Mouse (Mus musculus): ENCODE data around the gene Wipf3. TPM values are rescaled to one million over a fixed set of nuclear protein-coding genes. Genes with fewer than 3 reads are reported as not detected.

Gene Wipf3
- polyA plus RNA-seq, 1 experiment from 2014 or later: 1.9 TPM

DNA sequence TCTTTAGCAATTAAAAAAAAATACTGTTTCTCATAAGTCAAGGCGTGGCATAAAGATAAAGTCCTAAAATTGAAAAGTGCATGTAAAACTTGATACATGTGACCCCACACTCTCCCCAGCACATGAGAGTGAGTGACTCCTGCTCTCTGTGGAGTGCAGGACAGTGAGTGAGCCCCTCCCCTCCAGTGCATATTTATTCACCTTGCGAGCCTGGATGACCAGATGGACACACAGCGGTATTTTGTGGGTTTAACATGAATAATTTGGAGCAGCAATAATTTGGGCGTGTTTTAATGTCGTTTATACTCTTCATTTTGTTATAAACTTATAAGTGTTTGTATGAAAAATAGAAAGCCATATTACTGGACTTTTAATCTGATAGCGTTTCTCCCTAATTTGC lies 11.3 kb downstream of the Wipf3 start:
- Histone ChIP-seq H3K9ac (no peak overlapping the region), H3K4me1 (ENCODE audit: insufficient read depth) (no peaks in the 10 kb centered on the region), H3K27me3 (ENCODE audit: insufficient read depth, low read length) (no peaks in the 10 kb centered on the region), H3K4me3 (ENCODE audit: low read depth, low read length) (no peak overlapping the region), H3K36me3 (ENCODE audit: insufficient read depth) (no peaks in the 10 kb centered on the region), H3K9me3 (ENCODE audit: low read depth, low read length) (no peaks in the 10 kb centered on the region), H3K4me2 (no peak overlapping the region), H3K27ac (ENCODE audit: low read depth) (no peak overlapping the region)
- ATAC-seq (ENCODE audit: insufficient read depth) (no peak), DNase-seq (no peak)
- no peak for TF ChIP-seq CTCF (IDR thresholded peaks at IDR 0.05; ENCODE audit: low read depth)
- 90% methylated on average over 6 of the region's 6 CpGs for WGBS

DNA sequence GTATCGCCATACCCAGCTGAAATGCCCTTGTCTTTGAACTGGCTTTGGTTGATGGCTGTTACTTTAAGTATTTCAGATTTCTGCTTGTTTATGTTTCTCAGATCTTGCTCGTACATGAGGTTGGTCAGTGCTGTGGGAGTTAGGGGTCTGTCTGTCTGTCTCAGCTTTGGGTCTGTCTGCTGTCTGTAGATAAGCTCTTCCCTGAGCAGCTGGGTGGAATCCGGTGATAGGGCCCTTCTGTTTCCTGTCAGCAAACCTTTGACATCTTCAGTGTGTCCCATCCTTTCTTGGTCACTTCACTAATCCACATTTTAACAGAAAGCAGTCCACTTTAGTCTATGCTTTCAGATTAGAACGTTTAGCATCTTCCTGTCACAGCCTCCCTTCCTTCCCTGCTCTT lies 14.3 kb downstream of the Wipf3 start:
- Histone ChIP-seq H3K4me1 (ENCODE audit: insufficient read depth) (no peaks in the 10 kb centered on the region), H3K27ac (ENCODE audit: low read depth) (no peak overlapping the region), H3K9ac (no peak overlapping the region), H3K36me3 (ENCODE audit: insufficient read depth) (no peaks in the 10 kb centered on the region), H3K4me3 (ENCODE audit: low read depth, low read length) (no peak overlapping the region), H3K9me3 (ENCODE audit: low read depth, low read length) (no peaks in the 10 kb centered on the region), H3K4me2 (no peak overlapping the region), H3K27me3 (ENCODE audit: insufficient read depth, low read length) (no peaks in the 10 kb centered on the region)
- WGBS: 47% methylated on average over 4 of the region's 4 CpGs
- no peak for ATAC-seq (ENCODE audit: insufficient read depth)
- TF ChIP-seq CTCF (IDR thresholded peaks at IDR 0.05; ENCODE audit: low read depth): no peak
- no peak for DNase-seq

DNA sequence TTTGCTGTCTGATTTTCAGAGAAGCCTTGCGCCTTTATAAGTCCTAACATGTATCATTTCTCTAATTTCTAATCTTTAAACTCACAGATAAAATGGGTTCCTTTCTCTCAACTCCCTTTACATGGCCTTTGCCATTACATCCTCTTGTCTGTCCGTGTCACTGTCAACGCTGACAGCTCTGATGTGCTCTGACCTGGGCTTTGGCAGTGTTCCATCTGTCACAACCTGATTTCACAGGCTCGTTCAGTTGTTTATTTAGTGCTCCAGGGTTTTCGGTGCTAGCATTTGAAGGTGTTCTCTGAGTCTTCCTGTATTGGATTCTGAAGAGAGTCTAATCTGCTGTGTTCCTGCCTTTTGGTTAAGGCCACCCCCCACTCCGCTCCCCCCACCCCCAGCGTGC lies 14.7 kb downstream of the Wipf3 start:
- Histone ChIP-seq H3K4me2 (no peak overlapping the region), H3K4me3 (ENCODE audit: low read depth, low read length) (no peak overlapping the region), H3K36me3 (ENCODE audit: insufficient read depth) (no peaks in the 10 kb centered on the region), H3K4me1 (ENCODE audit: insufficient read depth) (no peaks in the 10 kb centered on the region), H3K9ac (no peak overlapping the region), H3K27ac (ENCODE audit: low read depth) (no peak overlapping the region), H3K27me3 (ENCODE audit: insufficient read depth, low read length) (no peaks in the 10 kb centered on the region), H3K9me3 (ENCODE audit: low read depth, low read length) (no peaks in the 10 kb centered on the region)
- DNase-seq: peak; percentile 23
- no peak for TF ChIP-seq CTCF (IDR thresholded peaks at IDR 0.05; ENCODE audit: low read depth)
- ATAC-seq (ENCODE audit: insufficient read depth): no peak
- 18% methylated on average over 7 of the region's 7 CpGs for WGBS

DNA sequence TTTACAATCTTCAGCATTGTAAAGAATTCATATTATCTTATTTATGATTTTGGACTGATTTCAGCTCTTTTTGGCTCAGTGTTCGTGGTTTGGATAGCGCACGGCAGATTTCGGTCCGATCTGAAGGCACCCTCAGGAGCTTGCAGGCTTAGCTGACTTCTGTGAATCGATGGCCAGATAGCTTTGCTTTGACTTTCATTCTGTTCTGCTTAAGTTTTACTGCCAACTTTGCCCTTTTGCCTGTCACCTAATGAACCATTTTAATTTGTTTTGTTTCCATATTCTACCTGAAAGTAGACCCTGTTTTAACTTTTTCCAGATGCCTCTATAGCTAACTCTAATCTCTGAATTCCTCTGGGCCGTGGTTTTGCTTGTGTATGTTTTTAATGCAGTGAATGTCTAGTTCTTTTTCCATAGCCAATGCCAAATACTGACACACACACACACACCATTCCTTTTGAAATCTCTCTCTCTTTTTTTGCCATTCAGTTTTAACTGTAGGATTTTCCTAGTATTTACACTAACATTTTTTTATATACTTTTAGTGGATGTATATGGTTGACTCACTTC lies 15.9 kb downstream of the Wipf3 start:
- H3K27ac ChIP-seq (ENCODE audit: low read depth): no peak overlapping the region

DNA sequence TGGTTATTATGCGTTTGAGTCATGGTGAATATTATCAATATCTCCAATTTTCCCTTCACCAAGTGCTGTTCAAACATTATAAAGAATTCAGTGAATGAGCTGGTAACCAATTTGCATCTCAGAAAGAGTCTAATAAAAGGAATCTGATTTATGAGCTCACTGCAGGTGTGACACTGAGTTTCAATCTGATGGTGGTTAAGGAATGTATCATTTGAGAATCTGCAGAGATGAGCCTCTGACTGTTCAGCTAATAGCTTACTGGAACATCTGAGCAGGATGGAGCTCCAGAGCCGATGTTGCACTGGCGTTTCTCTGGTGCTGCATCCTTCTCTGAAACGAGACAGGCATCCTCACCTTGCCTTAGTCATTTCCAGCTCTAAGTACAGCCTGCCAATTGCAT lies 17.9 kb downstream of the Wipf3 start:
- Histone ChIP-seq H3K4me3 (ENCODE audit: low read depth, low read length) (no peak overlapping the region), H3K27me3 (ENCODE audit: insufficient read depth, low read length) (no peaks in the 10 kb centered on the region), H3K9me3 (ENCODE audit: low read depth, low read length) (no peaks in the 10 kb centered on the region), H3K4me1 (ENCODE audit: insufficient read depth) (no peaks in the 10 kb centered on the region), H3K36me3 (ENCODE audit: insufficient read depth) (no peaks in the 10 kb centered on the region), H3K4me2 (no peak overlapping the region), H3K9ac (no peak overlapping the region), H3K27ac (ENCODE audit: low read depth) (no peak overlapping the region)
- 79% methylated on average over 4 of the region's 4 CpGs for WGBS
- TF ChIP-seq CTCF (IDR thresholded peaks at IDR 0.05; ENCODE audit: low read depth): no peak
- ATAC-seq (ENCODE audit: insufficient read depth) (no peak), DNase-seq (no peak)

More for the DNA sequence above, 15.9 kb downstream of the Wipf3 start:
- DNase-seq (no peak), ATAC-seq (ENCODE audit: insufficient read depth) (no peak)
- Histone ChIP-seq H3K9ac (no peak overlapping the region), H3K9me3 (ENCODE audit: low read depth, low read length) (no peaks in the 10 kb centered on the region), H3K4me3 (ENCODE audit: low read depth, low read length) (no peak overlapping the region), H3K27me3 (ENCODE audit: insufficient read depth, low read length) (no peaks in the 10 kb centered on the region), H3K4me1 (ENCODE audit: insufficient read depth) (no peaks in the 10 kb centered on the region), H3K4me2 (no peak overlapping the region), H3K36me3 (ENCODE audit: insufficient read depth) (no peaks in the 10 kb centered on the region)
- 73% methylated on average over 7 of the region's 7 CpGs for WGBS
- no peak for TF ChIP-seq CTCF (IDR thresholded peaks at IDR 0.05; ENCODE audit: low read depth)

DNA sequence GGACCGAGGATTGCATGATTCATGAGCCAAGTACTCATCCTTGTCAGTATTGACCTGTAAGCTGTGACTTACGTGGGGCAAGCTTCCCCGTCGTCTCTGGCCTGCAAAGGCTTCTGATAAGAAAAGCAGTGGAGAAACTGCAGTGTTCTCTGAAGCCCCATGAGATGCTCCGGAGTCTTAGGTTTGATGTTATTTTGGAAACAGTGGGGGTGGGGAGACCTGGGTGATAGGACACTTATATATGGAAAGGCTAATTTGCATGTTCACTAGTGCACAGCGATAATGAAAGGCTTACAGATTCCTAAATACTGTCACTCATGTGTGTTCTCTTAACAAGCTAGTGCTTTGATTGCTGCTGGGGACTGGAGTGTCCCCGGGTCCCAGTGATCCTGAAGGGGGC lies 30.3 kb downstream of the Wipf3 start:
- H3K4me1 ChIP-seq (ENCODE audit: insufficient read depth): no peaks in the 10 kb centered on the region
- H3K27ac ChIP-seq (ENCODE audit: low read depth): no peak overlapping the region
- no peak overlapping the region for H3K9ac ChIP-seq
- no peak for TF ChIP-seq CTCF (IDR thresholded peaks at IDR 0.05; ENCODE audit: low read depth)
- ATAC-seq (ENCODE audit: insufficient read depth): no peak
- no peaks in the 10 kb centered on the region for H3K27me3 ChIP-seq (ENCODE audit: insufficient read depth, low read length)
- H3K9me3 ChIP-seq (ENCODE audit: low read depth, low read length): no peaks in the 10 kb centered on the region
- no peak overlapping the region for H3K4me2 ChIP-seq
- WGBS: 41% methylated on average over 7 of the region's 7 CpGs
- DNase-seq: no peak
- no peak overlapping the region for H3K4me3 ChIP-seq (ENCODE audit: low read depth, low read length)
- no peaks in the 10 kb centered on the region for H3K36me3 ChIP-seq (ENCODE audit: insufficient read depth)

DNA sequence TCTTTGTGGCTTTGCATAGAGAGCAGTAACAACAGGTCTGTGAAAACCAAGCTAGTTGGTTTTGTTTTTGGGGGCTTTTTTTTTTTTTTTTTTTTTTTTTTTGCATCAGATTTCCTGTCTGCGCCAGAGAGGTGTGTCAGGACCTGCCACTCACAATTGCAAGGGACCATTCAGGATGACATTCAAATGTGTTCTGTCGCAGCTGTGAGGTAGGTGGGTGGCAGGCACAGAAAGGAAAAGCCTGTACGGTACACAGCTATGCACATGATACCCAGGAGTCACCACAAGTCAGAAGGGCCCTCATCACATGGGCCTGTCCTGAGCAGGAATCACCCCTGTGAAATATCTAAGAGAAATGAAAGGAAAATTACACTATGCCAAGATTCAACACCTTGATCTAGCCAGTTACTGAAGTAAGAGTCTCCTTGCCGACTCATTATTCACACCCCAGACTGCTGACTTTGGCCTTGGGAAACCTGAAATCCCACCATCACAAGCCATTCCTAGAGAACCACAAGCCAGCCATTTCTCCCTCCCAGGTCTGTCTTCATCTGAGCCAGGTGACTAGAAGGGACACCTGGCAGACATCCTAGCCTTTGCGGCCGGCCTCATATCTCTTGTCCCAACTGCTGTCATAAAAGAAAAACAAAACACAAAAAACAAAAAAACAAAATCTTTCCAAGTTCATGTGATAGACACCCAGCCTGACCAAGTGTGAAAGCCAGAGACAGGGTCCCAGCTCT lies 30.9 kb downstream of the Wipf3 start:
- Histone ChIP-seq H3K9ac (no peak overlapping the region), H3K4me3 (ENCODE audit: low read depth, low read length) (no peak overlapping the region), H3K4me2 (no peak overlapping the region), H3K9me3 (ENCODE audit: low read depth, low read length) (no peaks in the 10 kb centered on the region), H3K36me3 (ENCODE audit: insufficient read depth) (no peaks in the 10 kb centered on the region), H3K4me1 (ENCODE audit: insufficient read depth) (no peaks in the 10 kb centered on the region), H3K27me3 (ENCODE audit: insufficient read depth, low read length) (no peaks in the 10 kb centered on the region), H3K27ac (ENCODE audit: low read depth) (no peak overlapping the region)
- WGBS: 77% methylated on average over 6 of the region's 6 CpGs
- no peak for TF ChIP-seq CTCF (IDR thresholded peaks at IDR 0.05; ENCODE audit: low read depth)
- no peak for ATAC-seq (ENCODE audit: insufficient read depth)
- no peak for DNase-seq
